Mouse (Mus musculus) liver, embryonic 16.5 days (tissue): ENCODE data around the gene Pawr. TPM values are rescaled to one million over a fixed set of nuclear protein-coding genes. Genes with fewer than 3 reads are reported as not detected.

Experiments
- ATAC-seq: fragments of 200-750 bp; cut with Nextera tagmentation; 2 replicates; pipeline ENCODE4 v1.8.0; 2017; ENCODE audit warnings: low read depth, mild to moderate bottlenecking, moderate number of reproducible peaks, moderate library complexity
- H3K27ac ChIP-seq: fragments of 300-500 bp; sonication (generic); 2 replicates; pipeline ENCODE4 v1.5.1; 2014; ENCODE audit warnings: mild to moderate bottlenecking, low read length
- H3K27me3 ChIP-seq: fragments of 300-500 bp; sonication (generic); 2 replicates; pipeline ENCODE4 v1.6.1; 2014; ENCODE audit warnings: low read depth, low read length, mixed read lengths; ENCODE audit not compliant: control insufficient read depth, insufficient read depth
- H3K36me3 ChIP-seq: fragments of 300-500 bp; sonication (generic); 2 replicates; pipeline ENCODE4 v1.6.1; 2014; ENCODE audit warnings: mild to moderate bottlenecking; ENCODE audit not compliant: control insufficient read depth, insufficient read depth
- H3K4me1 ChIP-seq: fragments of 300-500 bp; sonication (generic); 2 replicates; pipeline ENCODE4 v1.6.1; 2014; ENCODE audit warnings: low read depth, low read length, mixed read lengths; ENCODE audit not compliant: control insufficient read depth
- H3K4me2 ChIP-seq: fragments of 300-500 bp; sonication (generic); 2 replicates; pipeline ENCODE4 v1.6.1; 2014; ENCODE audit warnings: low read depth, low read length, mixed read lengths
- H3K4me3 ChIP-seq: fragments of 300-500 bp; sonication (generic); 2 replicates; pipeline ENCODE4 v1.5.1; 2014; ENCODE audit warnings: low read depth, mild to moderate bottlenecking, low read length
- H3K9ac ChIP-seq: fragments of 300-500 bp; sonication (generic); 2 replicates; pipeline ENCODE4 v1.6.1; 2014; ENCODE audit warnings: low read depth, low read length
- H3K9me3 ChIP-seq: fragments of 300-500 bp; sonication (generic); replicated peaks from 2 replicates; pipeline ENCODE4 v1.6.1; 2016; ENCODE audit warnings: low read length; ENCODE audit not compliant: control insufficient read depth
- WGBS: fragments of 180-500 bp; shearing (Covaris S2); extraction: QIAGEN DNeasy Blood & Tissue Kit; methylation state at CpG from one replicate; pipeline ENCODE4 v1.1.7; 2014; ENCODE audit not compliant: insufficient replicate concordance; 5-methylcytosine and 5-hydroxymethylcytosine counted together
- polyA plus RNA-seq: library from polyadenylated mRNA; unstranded; fragments of >200 nt; fragmentation: Nextera tagmentation; extraction: Ambion mirVana; gene quantifications from 2 replicates; pipeline ENCODE4 v1.2.1, GENCODE M21; 2015

Pawr gene
- polyA plus RNA-seq, 1 experiment from 2014 or later: 3.7 TPM

DNA sequence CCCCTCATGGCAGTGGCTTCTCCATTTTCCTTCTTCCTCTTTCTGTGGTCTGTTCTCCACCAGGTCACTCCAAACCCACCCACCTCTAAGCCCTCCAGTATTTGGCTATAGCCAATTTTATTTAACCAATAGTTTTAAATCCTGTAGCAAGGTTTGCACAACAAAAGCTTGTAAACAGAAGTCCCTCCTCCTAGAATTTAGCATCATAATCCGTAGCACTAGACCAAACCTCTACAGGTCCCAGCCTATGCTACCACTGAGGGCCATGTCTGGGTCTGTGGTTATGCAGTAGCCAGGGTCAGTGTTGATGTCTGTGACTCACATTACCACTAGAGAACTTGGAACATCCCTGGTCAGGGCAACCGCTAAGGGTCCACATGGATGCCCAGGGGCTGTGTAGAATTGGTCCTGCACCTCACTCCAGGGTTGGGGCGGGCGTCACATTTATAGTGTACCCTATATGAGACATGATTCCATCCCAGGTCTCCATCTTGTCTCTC is 71.5 kb downstream of the Pawr start:
- Histone ChIP-seq H3K4me3 (no peak overlapping the region), H3K27ac (peak overlapping the region; percentile 64), H3K36me3 (no peaks in the 10 kb centered on the region), H3K9ac (no peak overlapping the region), H3K4me1 (no peaks in the 10 kb centered on the region; the same call in 1 of the 2 replicates), H3K27me3 (no peaks in the 10 kb centered on the region), H3K4me2 (no peak overlapping the region), H3K9me3 (no peaks in the 10 kb centered on the region)
- ATAC-seq: no peak
- 69% methylated on average over 4 of the region's 4 CpGs for WGBS

DNA sequence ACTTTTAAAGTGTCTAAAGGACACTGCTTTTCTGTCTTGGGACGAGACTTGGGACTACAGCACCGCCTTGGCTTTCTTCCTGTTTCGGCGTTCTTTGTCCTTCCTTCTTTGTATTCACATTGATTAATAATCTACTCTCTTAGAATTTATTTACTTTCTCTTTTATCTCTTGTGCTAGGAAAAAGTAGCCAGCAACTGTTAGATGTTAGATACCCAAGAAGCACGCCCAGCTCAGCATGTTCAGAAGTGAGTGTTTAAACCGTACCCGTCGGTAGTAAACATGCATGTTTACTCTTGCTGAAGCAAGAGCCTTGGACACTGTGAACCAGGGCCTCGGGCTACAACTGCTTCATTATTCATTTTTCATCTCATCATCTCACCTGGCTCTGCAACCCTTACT is 72.2 kb downstream of the Pawr start:
- H3K4me3 ChIP-seq: no peak overlapping the region
- H3K9me3 ChIP-seq: no peaks in the 10 kb centered on the region
- H3K4me1 ChIP-seq: no peaks in the 10 kb centered on the region; the same call in 1 of the 2 replicates
- peak; percentile 33; the same call in 1 of the 2 replicates for ATAC-seq
- no peak overlapping the region for H3K4me2 ChIP-seq
- 64% methylated on average over 9 of the region's 9 CpGs for WGBS
- H3K27me3 ChIP-seq: no peaks in the 10 kb centered on the region
- peak overlapping the region; percentile 64 for H3K27ac ChIP-seq
- no peak overlapping the region for H3K9ac ChIP-seq
- H3K36me3 ChIP-seq: no peaks in the 10 kb centered on the region

DNA sequence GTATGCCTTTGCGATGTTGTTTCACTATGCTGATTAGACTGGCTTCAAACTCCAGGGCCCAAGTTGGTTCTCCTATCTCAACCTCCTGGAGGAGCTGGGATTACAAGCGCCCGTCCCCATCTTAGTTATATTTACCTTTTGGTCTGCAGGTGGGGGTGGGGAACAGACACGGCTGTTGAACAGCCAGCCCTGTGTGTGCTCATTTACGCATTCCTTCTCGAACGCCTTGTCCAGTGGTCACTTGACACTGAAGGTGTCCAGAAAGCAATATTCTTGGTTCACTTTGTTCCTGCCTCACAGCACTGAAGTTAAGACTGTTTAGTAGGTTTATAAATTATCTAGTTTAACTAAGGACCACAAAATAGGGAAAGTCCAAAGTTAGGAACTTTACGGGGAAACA is 73.2 kb downstream of the Pawr start:
- Histone ChIP-seq H3K27ac (peak overlapping the region; percentile 64), H3K9me3 (no peaks in the 10 kb centered on the region), H3K27me3 (no peaks in the 10 kb centered on the region), H3K4me3 (no peak overlapping the region), H3K9ac (no peak overlapping the region), H3K4me2 (no peak overlapping the region), H3K36me3 (no peaks in the 10 kb centered on the region), H3K4me1 (no peaks in the 10 kb centered on the region; the same call in 1 of the 2 replicates)
- no peak for ATAC-seq
- 64% methylated on average over 8 of the region's 8 CpGs for WGBS

DNA sequence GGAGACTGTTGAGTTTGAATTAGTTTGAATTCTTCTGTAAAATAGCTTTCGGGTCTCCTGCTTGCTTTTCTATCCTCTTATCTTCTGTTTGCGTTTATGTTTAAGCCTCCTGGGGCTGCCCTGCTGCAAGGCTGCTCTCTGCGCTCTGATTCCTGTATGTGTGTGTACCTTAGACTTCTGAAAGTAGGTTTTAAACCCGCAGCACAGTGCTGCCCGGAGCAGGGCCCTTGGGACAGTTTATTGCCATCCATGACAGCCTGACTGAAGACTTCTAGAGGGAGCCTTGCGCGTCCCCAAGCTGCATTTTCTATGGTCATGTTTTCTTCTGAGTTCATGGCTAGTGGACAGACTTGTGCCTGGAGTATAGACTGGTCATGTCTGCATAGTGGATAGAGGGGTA is 74.0 kb downstream of the Pawr start:
- WGBS: 52% methylated on average over 7 of the region's 7 CpGs
- Histone ChIP-seq H3K9me3 (no peaks in the 10 kb centered on the region), H3K9ac (no peak overlapping the region), H3K4me1 (no peaks in the 10 kb centered on the region; the same call in 1 of the 2 replicates), H3K4me2 (no peak overlapping the region; the same call in 1 of the 2 replicates), H3K36me3 (no peaks in the 10 kb centered on the region), H3K27me3 (no peaks in the 10 kb centered on the region), H3K4me3 (no peak overlapping the region), H3K27ac (peak overlapping the region; percentile 80)
- peak; percentile 25; the same call in 1 of the 2 replicates for ATAC-seq

DNA sequence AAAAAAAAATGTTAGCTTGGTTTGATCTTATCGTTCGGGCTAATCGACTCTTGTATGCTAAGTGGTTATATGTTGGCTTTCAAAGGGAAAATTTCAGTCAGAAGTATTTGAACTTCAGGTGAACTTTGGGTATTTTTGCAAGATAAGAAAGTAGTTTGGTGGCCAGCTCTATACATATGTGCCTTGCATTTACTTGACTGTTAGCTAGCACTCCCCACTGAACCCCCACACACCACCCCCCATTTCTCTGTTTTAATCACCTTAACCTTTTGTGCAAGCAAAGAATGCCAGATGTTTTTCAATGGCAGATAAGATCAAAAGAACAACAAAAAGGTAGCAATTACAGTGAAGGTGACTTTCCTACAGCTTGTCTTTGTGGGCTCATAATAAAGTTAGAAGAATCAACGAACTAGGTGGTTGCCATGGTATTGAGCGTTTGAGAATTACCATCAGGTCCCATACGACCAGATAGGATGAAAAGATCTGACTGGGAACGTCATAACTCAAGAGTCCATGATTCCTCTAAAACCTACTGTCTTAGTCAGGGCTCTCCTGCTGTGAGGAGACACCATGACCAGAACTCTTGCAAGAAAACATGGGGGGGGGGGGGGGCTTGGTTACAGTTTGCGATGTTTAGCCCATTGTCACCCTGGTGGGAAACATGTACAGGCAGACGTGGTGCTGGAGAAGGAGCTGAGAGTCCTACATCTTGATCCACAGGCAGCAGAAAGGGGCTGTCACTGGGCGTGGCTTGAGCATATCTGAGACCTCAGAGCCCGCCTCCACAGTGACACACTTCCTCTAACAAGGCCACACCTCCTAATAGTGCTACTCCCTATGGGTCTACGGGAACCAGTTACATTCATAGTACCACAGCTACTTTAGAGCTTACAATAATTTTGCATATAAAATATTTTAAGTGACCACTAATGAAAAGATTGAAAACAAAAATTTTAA is 75.2 kb downstream of the Pawr start:
- 63% methylated on average over 12 of the region's 12 CpGs for WGBS
- ATAC-seq: no peak

DNA sequence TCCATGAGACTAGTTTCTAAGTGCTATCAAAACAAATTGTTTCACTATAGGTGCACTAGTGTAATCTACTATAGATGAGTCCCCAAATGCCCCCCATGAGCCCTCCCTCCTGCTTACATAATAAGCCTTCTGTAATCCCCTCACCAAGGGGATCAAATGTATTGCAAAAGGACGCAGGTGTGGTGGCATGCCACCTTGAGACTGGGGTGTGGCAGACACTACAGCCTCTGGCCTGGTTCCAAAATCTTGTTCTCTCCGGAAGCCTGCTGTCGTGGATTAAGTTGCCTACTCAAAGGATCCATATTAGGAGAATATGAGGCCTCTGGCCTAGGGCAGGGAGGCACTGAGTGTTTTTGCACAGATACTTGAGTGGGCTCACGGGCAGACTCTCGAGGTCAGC is 76.1 kb downstream of the Pawr start:
- Histone ChIP-seq H3K4me2 (no peak overlapping the region), H3K9me3 (no peaks in the 10 kb centered on the region), H3K36me3 (no peaks in the 10 kb centered on the region), H3K27ac (peak overlapping the region; percentile 68), H3K4me3 (no peak overlapping the region), H3K27me3 (no peaks in the 10 kb centered on the region), H3K9ac (no peak overlapping the region), H3K4me1 (no peaks in the 10 kb centered on the region; the same call in 1 of the 2 replicates)
- 60% methylated on average over 5 of the region's 5 CpGs for WGBS
- ATAC-seq: no peak

More for the DNA sequence above, 75.2 kb downstream of the Pawr start:
- no peaks in the 10 kb centered on the region for H3K36me3 ChIP-seq
- no peaks in the 10 kb centered on the region for H3K9me3 ChIP-seq
- no peak overlapping the region for H3K4me3 ChIP-seq
- H3K27me3 ChIP-seq: no peaks in the 10 kb centered on the region
- peak overlapping the region; percentile 25; the same call in 1 of the 2 replicates for H3K27ac ChIP-seq
- H3K4me1 ChIP-seq: no peaks in the 10 kb centered on the region; the same call in 1 of the 2 replicates
- no peak overlapping the region for H3K9ac ChIP-seq
- H3K4me2 ChIP-seq: no peak overlapping the region

DNA sequence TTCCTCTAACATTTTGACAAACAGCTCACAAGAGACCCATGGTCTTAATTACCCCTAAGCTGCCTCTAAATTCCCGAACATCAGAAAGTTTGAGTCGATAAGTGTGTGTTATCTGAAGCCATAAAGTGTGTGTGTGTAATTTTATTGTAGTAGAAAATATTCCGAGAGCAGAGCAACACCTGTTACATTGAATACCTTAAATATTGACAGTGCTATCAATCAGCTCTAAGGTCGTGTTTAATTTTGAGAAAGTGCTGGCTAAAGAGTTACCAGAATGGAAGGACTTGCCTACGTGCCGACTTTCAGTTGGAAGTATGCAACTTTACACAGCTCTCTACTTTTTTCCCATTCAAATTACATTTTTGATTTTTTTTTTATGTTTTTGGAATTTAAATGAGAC is 76.5 kb downstream of the Pawr start:
- Histone ChIP-seq H3K27ac (peak overlapping the region; percentile 68), H3K27me3 (no peaks in the 10 kb centered on the region), H3K4me3 (no peak overlapping the region), H3K36me3 (no peaks in the 10 kb centered on the region), H3K9me3 (no peaks in the 10 kb centered on the region), H3K9ac (no peak overlapping the region), H3K4me1 (no peaks in the 10 kb centered on the region; the same call in 1 of the 2 replicates), H3K4me2 (no peak overlapping the region)
- ATAC-seq: peak; percentile 64
- 56% methylated on average over 6 of the region's 6 CpGs for WGBS

DNA sequence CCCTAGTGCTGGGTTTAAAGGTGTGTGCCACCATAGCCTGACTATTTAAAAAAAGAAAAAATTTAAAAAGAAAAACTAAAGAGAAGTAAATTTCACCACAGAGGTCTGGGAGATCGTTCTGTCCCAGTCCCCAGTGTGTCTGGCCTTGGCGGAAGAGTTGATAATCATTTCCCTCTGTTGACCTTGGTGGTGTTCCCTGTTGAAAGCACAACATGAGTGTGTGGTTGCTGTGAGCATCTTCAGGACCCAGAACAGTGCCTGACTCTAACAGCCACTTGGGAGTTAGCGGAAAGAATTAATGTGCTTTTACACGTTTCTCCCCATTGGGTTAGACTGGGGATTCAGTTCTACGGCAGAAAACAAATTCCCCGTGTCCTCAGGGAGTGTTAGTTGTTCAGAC is 77.1 kb downstream of the Pawr start:
- Histone ChIP-seq H3K27ac (peak overlapping the region; percentile 63), H3K36me3 (no peaks in the 10 kb centered on the region), H3K9me3 (no peaks in the 10 kb centered on the region), H3K4me2 (no peak overlapping the region), H3K9ac (no peak overlapping the region), H3K27me3 (no peaks in the 10 kb centered on the region), H3K4me1 (no peaks in the 10 kb centered on the region), H3K4me3 (no peak overlapping the region)
- ATAC-seq: peak; percentile 66
- WGBS: 70% methylated on average over 6 of the region's 6 CpGs

DNA sequence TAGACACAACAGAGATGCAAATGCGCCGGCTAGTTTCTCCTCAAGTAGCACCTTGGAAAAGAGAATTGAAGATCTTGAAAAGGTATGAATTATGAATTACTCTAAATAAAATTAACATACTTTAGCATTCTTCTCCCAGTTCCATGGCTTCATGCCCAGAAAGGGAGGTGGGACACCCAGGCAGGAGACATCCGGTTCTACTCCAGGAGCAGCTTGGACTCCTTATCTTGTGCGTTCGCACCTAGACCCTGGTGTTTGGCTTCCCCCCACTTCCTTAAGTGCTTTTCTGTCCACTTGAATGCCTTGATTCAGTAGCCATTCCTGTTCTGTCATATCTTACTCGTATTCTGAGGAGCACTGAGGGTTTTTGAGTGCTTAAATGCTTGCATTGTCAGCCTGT is 77.6 kb downstream of the Pawr start:
- H3K27ac ChIP-seq: peak overlapping the region; percentile 51
- H3K27me3 ChIP-seq: no peaks in the 10 kb centered on the region
- H3K4me2 ChIP-seq: no peak overlapping the region
- H3K4me1 ChIP-seq: no peaks in the 10 kb centered on the region
- 78% methylated on average over 6 of the region's 6 CpGs for WGBS
- H3K4me3 ChIP-seq: no peak overlapping the region
- H3K36me3 ChIP-seq: no peaks in the 10 kb centered on the region
- no peaks in the 10 kb centered on the region for H3K9me3 ChIP-seq
- no peak overlapping the region for H3K9ac ChIP-seq
- ATAC-seq: no peak
